Mouse (Mus musculus): ENCODE measurements around the gene Ulk3. TPM values are rescaled to one million over a fixed set of nuclear protein-coding genes. Genes with fewer than 3 reads are reported as not detected.

The Ulk3 gene
- polyA plus RNA-seq, 1 experiment from 2014 or later, result 12.8 TPM

GRCm38 (mm10) chr9:57606139-57606851 lies 17.0 kb downstream of the Ulk3 start, which contains the start of gene Cplx3:
Gene Cplx3, minus strand, starts transcription at chr9:57606281.
- Histone ChIP-seq H3K4me1 (peaks cover 39% of the 10 kb centered on the region), H3K9me3 (no peaks in the 10 kb centered on the region), H3K36me3 (replicated peaks) (no peaks in the 10 kb centered on the region), H3K4me3 (peak within 1 kb of the TSS; percentile 26; the same call in 1 of the 2 replicates), H3K27ac (peak within 1 kb of the TSS; percentile 20; the same call in 1 of the 2 replicates), H3K27me3 (ENCODE audit: poor library complexity, severe bottlenecking) (peaks cover 42% of the 10 kb centered on the region)
- DNase-seq (ENCODE audit: extremely low spot score, low spot score), result peak; percentile 72
- WGBS, result 6% methylated on average over 24 of the region's 24 CpGs

GRCm38 (mm10) chr9:57609803-57610202 lies 20.6 kb downstream of the Ulk3 start:
- 71% methylated on average over 3 of the region's 3 CpGs for WGBS

GRCm38 (mm10) chr9:57610359-57610826 lies 21.1 kb downstream of the Ulk3 start:
- DNase-seq (ENCODE audit: extremely low spot score, low spot score), result no peak
- peaks cover 24% of the 10 kb centered on the region for H3K27me3 ChIP-seq (ENCODE audit: poor library complexity, severe bottlenecking)
- H3K4me1 ChIP-seq, result peaks cover 27% of the 10 kb centered on the region
- 55% methylated on average over 3 of the region's 3 CpGs for WGBS
- H3K36me3 ChIP-seq (replicated peaks), result no peaks in the 10 kb centered on the region
- no peak overlapping the region for H3K27ac ChIP-seq
- H3K4me3 ChIP-seq, result no peak overlapping the region
- H3K9me3 ChIP-seq, result no peaks in the 10 kb centered on the region

More at GRCm38 (mm10) chr9:57609803-57610202, 20.6 kb downstream of the Ulk3 start:
- H3K4me3 ChIP-seq, result no peak overlapping the region
- peaks cover 30% of the 10 kb centered on the region for H3K27me3 ChIP-seq (ENCODE audit: poor library complexity, severe bottlenecking)
- no peak for DNase-seq (ENCODE audit: extremely low spot score, low spot score)
- H3K9me3 ChIP-seq, result no peaks in the 10 kb centered on the region
- no peaks in the 10 kb centered on the region for H3K36me3 ChIP-seq (replicated peaks)
- peaks cover 29% of the 10 kb centered on the region for H3K4me1 ChIP-seq
- H3K27ac ChIP-seq, result no peak overlapping the region

GRCm38 (mm10) chr9:57612587-57612986 lies 23.3 kb downstream of the Ulk3 start:
- DNase-seq (ENCODE audit: extremely low spot score, low spot score), result no peak
- 90% methylated on average over 7 of the region's 7 CpGs for WGBS
- Histone ChIP-seq H3K4me3 (no peak overlapping the region), H3K27me3 (ENCODE audit: poor library complexity, severe bottlenecking) (peaks cover 6% of the 10 kb centered on the region; the same call in 1 of the 2 replicates), H3K9me3 (no peaks in the 10 kb centered on the region), H3K4me1 (peaks cover 12% of the 10 kb centered on the region), H3K27ac (no peak overlapping the region), H3K36me3 (replicated peaks) (no peaks in the 10 kb centered on the region)

- Histone ChIP-seq H3K27me3 (ENCODE audit: poor library complexity, severe bottlenecking) (no peaks in the 10 kb centered on the region), H3K36me3 (replicated peaks) (no peaks in the 10 kb centered on the region), H3K4me1 (peaks cover 12% of the 10 kb centered on the region), H3K27ac (no peak overlapping the region), H3K4me3 (no peak overlapping the region), H3K9me3 (no peaks in the 10 kb centered on the region)
- no peak for DNase-seq (ENCODE audit: extremely low spot score, low spot score)
- WGBS, result 86% methylated on average over 7 of the region's 7 CpGs
Observed at GRCm38 (mm10) chr9:57613975-57614374, 24.7 kb downstream of the Ulk3 start.

GRCm38 (mm10) chr9:57614786-57615185 lies 25.5 kb downstream of the Ulk3 start:
- H3K9me3 ChIP-seq, result no peaks in the 10 kb centered on the region
- WGBS, result 88% methylated on average over 4 of the region's 4 CpGs
- H3K27me3 ChIP-seq (ENCODE audit: poor library complexity, severe bottlenecking), result no peaks in the 10 kb centered on the region
- DNase-seq (ENCODE audit: extremely low spot score, low spot score), result no peak
- H3K27ac ChIP-seq, result no peak overlapping the region
- H3K36me3 ChIP-seq (replicated peaks), result no peaks in the 10 kb centered on the region
- H3K4me1 ChIP-seq, result peaks cover 12% of the 10 kb centered on the region
- no peak overlapping the region for H3K4me3 ChIP-seq

GRCm38 (mm10) chr9:57617556-57618169 lies 28.4 kb downstream of the Ulk3 start:
- H3K27ac ChIP-seq, result no peak overlapping the region
- H3K9me3 ChIP-seq, result no peaks in the 10 kb centered on the region
- no peaks in the 10 kb centered on the region for H3K27me3 ChIP-seq (ENCODE audit: poor library complexity, severe bottlenecking)
- no peak for DNase-seq (ENCODE audit: extremely low spot score, low spot score)
- WGBS, result 79% methylated on average over 8 of the region's 8 CpGs
- no peaks in the 10 kb centered on the region for H3K4me1 ChIP-seq
- H3K4me3 ChIP-seq, result no peak overlapping the region
- no peaks in the 10 kb centered on the region for H3K36me3 ChIP-seq (replicated peaks)

GRCm38 (mm10) chr9:57618854-57619253 lies 29.6 kb downstream of the Ulk3 start:
- no peak overlapping the region for H3K27ac ChIP-seq
- H3K9me3 ChIP-seq, result no peaks in the 10 kb centered on the region
- H3K27me3 ChIP-seq (ENCODE audit: poor library complexity, severe bottlenecking), result no peaks in the 10 kb centered on the region
- H3K36me3 ChIP-seq (replicated peaks), result peaks cover 2% of the 10 kb centered on the region; the same call in 1 of the 2 replicates
- no peak for DNase-seq (ENCODE audit: extremely low spot score, low spot score)
- H3K4me1 ChIP-seq, result peaks cover 3% of the 10 kb centered on the region; the same call in 1 of the 2 replicates
- no peak overlapping the region for H3K4me3 ChIP-seq
- 86% methylated on average over 8 of the region's 8 CpGs for WGBS

GRCm38 (mm10) chr9:57620674-57621073 lies 31.4 kb downstream of the Ulk3 start, which contains the start of gene Lman1l:
Gene Lman1l, minus strand, starts transcription at chr9:57620774.
- Histone ChIP-seq H3K4me3 (no peak within 1 kb of the TSS), H3K9me3 (no peaks in the 10 kb centered on the region), H3K36me3 (replicated peaks) (peaks cover 20% of the 10 kb centered on the region), H3K27me3 (ENCODE audit: poor library complexity, severe bottlenecking) (no peaks in the 10 kb centered on the region), H3K4me1 (peaks cover 11% of the 10 kb centered on the region), H3K27ac (no peak within 1 kb of the TSS)
- 88% methylated on average over 5 of the region's 5 CpGs for WGBS
- no peak for DNase-seq (ENCODE audit: extremely low spot score, low spot score)

- no peak for DNase-seq (ENCODE audit: extremely low spot score, low spot score)
- H3K4me3 ChIP-seq, result no peak overlapping the region
- H3K9me3 ChIP-seq, result no peaks in the 10 kb centered on the region
- peaks cover 20% of the 10 kb centered on the region for H3K4me1 ChIP-seq
- 84% methylated on average over 7 of the region's 7 CpGs for WGBS
- H3K36me3 ChIP-seq (replicated peaks), result peaks cover 56% of the 10 kb centered on the region
- H3K27ac ChIP-seq, result no peak overlapping the region
- H3K27me3 ChIP-seq (ENCODE audit: poor library complexity, severe bottlenecking), result no peaks in the 10 kb centered on the region
Observed at GRCm38 (mm10) chr9:57624295-57624694, 35.0 kb downstream of the Ulk3 start.

GRCm38 (mm10) chr9:57625674-57626500 lies 36.6 kb downstream of the Ulk3 start:
- Histone ChIP-seq H3K4me3 (no peak overlapping the region), H3K27me3 (ENCODE audit: poor library complexity, severe bottlenecking) (no peaks in the 10 kb centered on the region), H3K27ac (peak overlapping the region; percentile 48; the same call in 1 of the 2 replicates), H3K9me3 (no peaks in the 10 kb centered on the region), H3K4me1 (peaks cover 20% of the 10 kb centered on the region), H3K36me3 (replicated peaks) (peaks cover 72% of the 10 kb centered on the region)
- 84% methylated on average over 15 of the region's 15 CpGs for WGBS
- no peak for DNase-seq (ENCODE audit: extremely low spot score, low spot score)

GRCm38 (mm10) chr9:57627191-57627590 lies 37.9 kb downstream of the Ulk3 start:
- Histone ChIP-seq H3K4me3 (no peak overlapping the region), H3K4me1 (peaks cover 20% of the 10 kb centered on the region), H3K36me3 (replicated peaks) (peaks cover 85% of the 10 kb centered on the region), H3K9me3 (no peaks in the 10 kb centered on the region), H3K27me3 (ENCODE audit: poor library complexity, severe bottlenecking) (no peaks in the 10 kb centered on the region), H3K27ac (no peak overlapping the region)
- WGBS, result 93% methylated on average over 17 of the region's 17 CpGs
- no peak for DNase-seq (ENCODE audit: extremely low spot score, low spot score)
